Mouse (Mus musculus): Measurements from ENCODE around the gene Ppdpf.

Gene Ppdpf

GRCm38 (mm10) chr2:181220361-181220760 lies 33.3 kb downstream of the Ppdpf start:
- DNase-seq: no peak

- DNase-seq: no peak
These were observed 37.9 kb downstream of the Ppdpf start for GRCm38 (mm10) chr2:181224994-181225393.

GRCm38 (mm10) chr2:181227122-181227521 lies 40.1 kb downstream of the Ppdpf start:
- no peak for DNase-seq

- no peak for DNase-seq
These were observed 41.3 kb downstream of the Ppdpf start for GRCm38 (mm10) chr2:181228335-181228734.

- DNase-seq: no peak
These were observed 44.1 kb downstream of the Ppdpf start for GRCm38 (mm10) chr2:181231171-181231570.

- no peak for DNase-seq
These were observed 46.4 kb downstream of the Ppdpf start for GRCm38 (mm10) chr2:181233443-181233842.

GRCm38 (mm10) chr2:181234680-181235079 lies 47.6 kb downstream of the Ppdpf start:
- no peak for DNase-seq

- DNase-seq: no peak
These were observed 48.9 kb downstream of the Ppdpf start for GRCm38 (mm10) chr2:181235681-181236566.

GRCm38 (mm10) chr2:181237251-181238014 lies 50.4 kb downstream of the Ppdpf start:
- no peak for DNase-seq

- no peak for DNase-seq
These were observed 51.1 kb downstream of the Ppdpf start for GRCm38 (mm10) chr2:181238091-181238610.
